Mouse (Mus musculus) MEL (cell line): ENCODE results near the gene Olfr509. TPM values are rescaled to one million over a fixed set of nuclear protein-coding genes. Genes with fewer than 3 reads are reported as not detected.

Experiments
- polyA plus RNA-seq, 2 experiments: library from polyadenylated mRNA; stranded (reverse) in 1 of 2; unstranded in 1 of 2; fragments of >175 nt in 1 of 2; fragments of >200 nt in 1 of 2; gene quantifications; 2 replicates each; pipeline versions ENCODE4 v1.2.1 to v1.2.4; 2012; ENCODE audit warnings: low replicate concordance in 2 of 2, low read depth in 1 of 2; ENCODE audit not compliant: insufficient read length in 2 of 2, insufficient read depth in 1 of 2, missing spikeins in 1 of 2
- total RNA-seq: library from RNA; depleted of rRNA; stranded (reverse); fragments of 300-350 nt; gene quantifications from 2 replicates; pipeline ENCODE4 v1.2.3, GENCODE M21; 2012; rRNA removed

Olfr509 gene
- total and polyA plus RNA-seq, 3 experiments = not detected

Other genes with a start within 250 kb of the Olfr509 start
- gene Olfr497, start 231.5 kb downstream of the Olfr509 start, total RNA-seq = not detected in 2 replicates
- not detected for gene Olfr497, start 231.5 kb downstream of the Olfr509 start, polyA plus RNA-seq
- not detected in 2 replicates for gene Olfr498, start 186.6 kb downstream of the Olfr509 start, total RNA-seq
- not detected for gene Olfr498, start 186.6 kb downstream of the Olfr509 start, polyA plus RNA-seq
- gene Olfr502, start 126.8 kb downstream of the Olfr509 start, total RNA-seq = not detected in 2 replicates
- gene Olfr502, start 126.8 kb downstream of the Olfr509 start, polyA plus RNA-seq = not detected
- gene Olfr503, start 107.4 kb downstream of the Olfr509 start, total RNA-seq = not detected in 2 replicates
- gene Olfr503, start 107.4 kb downstream of the Olfr509 start, polyA plus RNA-seq = not detected
- gene Olfr504, start 86.1 kb downstream of the Olfr509 start, total RNA-seq = not detected in 2 replicates
- gene Olfr504, start 86.1 kb downstream of the Olfr509 start, polyA plus RNA-seq = not detected
- gene Olfr506, start 41.1 kb downstream of the Olfr509 start, total RNA-seq = not detected in 2 replicates
- under 1 TPM in 1 of 2 experiments, not detected in 1; 0.04 TPM for gene Olfr506, start 41.1 kb downstream of the Olfr509 start, polyA plus RNA-seq
- gene Olfr507, start 30.1 kb downstream of the Olfr509 start, total RNA-seq = not detected in 2 replicates
- gene Olfr507, start 30.1 kb downstream of the Olfr509 start, polyA plus RNA-seq = not detected
- gene Olfr508, start 21.9 kb downstream of the Olfr509 start, total RNA-seq = not detected in 2 replicates
- not detected for gene Olfr508, start 21.9 kb downstream of the Olfr509 start, polyA plus RNA-seq
- not detected in 2 replicates for gene Olfr510, start 14.5 kb upstream of the Olfr509 start, total RNA-seq
- not detected for gene Olfr510, start 14.5 kb upstream of the Olfr509 start, polyA plus RNA-seq
- not detected in 2 replicates for gene Olfr512, start 61.4 kb upstream of the Olfr509 start, total RNA-seq
- gene Olfr512, start 61.4 kb upstream of the Olfr509 start, polyA plus RNA-seq = not detected
- not detected in 2 replicates for gene Olfr513, start 99.1 kb upstream of the Olfr509 start, total RNA-seq
- not detected for gene Olfr513, start 99.1 kb upstream of the Olfr509 start, polyA plus RNA-seq
- gene Olfr514, start 174.1 kb upstream of the Olfr509 start, total RNA-seq = not detected in 2 replicates
- not detected for gene Olfr514, start 174.1 kb upstream of the Olfr509 start, polyA plus RNA-seq
- gene Olfr516, start 198.6 kb upstream of the Olfr509 start, total RNA-seq = not detected in 2 replicates
- not detected for gene Olfr516, start 198.6 kb upstream of the Olfr509 start, polyA plus RNA-seq
- gene Olfr517, start 220.5 kb upstream of the Olfr509 start, total RNA-seq = not detected in 2 replicates
- not detected for gene Olfr517, start 220.5 kb upstream of the Olfr509 start, polyA plus RNA-seq
- not detected in 2 replicates for gene Olfr518, start 233.1 kb upstream of the Olfr509 start, total RNA-seq
- not detected for gene Olfr518, start 233.1 kb upstream of the Olfr509 start, polyA plus RNA-seq
- gene Olfr519, start 242.5 kb upstream of the Olfr509 start, total RNA-seq = not detected in 2 replicates
- gene Olfr519, start 242.5 kb upstream of the Olfr509 start, polyA plus RNA-seq = not detected